Mouse (Mus musculus) ES-CJ7 (cell line): ENCODE measurements around the gene 4933415A04Rik.
A peak's percentile ranks its signal among the peaks of the same experiment; 100 is the strongest.

Experiments
- DNase-seq: peaks from one replicate; pipeline ENCODE4 v3.0.0; 2011; ENCODE audit warnings: low read depth, low spot score

The 4933415A04Rik gene

GRCm38 (mm10) chr11:43575061-43575375 lies 11.8 kb upstream of the 4933415A04Rik start:
- no peak for DNase-seq

DNA sequence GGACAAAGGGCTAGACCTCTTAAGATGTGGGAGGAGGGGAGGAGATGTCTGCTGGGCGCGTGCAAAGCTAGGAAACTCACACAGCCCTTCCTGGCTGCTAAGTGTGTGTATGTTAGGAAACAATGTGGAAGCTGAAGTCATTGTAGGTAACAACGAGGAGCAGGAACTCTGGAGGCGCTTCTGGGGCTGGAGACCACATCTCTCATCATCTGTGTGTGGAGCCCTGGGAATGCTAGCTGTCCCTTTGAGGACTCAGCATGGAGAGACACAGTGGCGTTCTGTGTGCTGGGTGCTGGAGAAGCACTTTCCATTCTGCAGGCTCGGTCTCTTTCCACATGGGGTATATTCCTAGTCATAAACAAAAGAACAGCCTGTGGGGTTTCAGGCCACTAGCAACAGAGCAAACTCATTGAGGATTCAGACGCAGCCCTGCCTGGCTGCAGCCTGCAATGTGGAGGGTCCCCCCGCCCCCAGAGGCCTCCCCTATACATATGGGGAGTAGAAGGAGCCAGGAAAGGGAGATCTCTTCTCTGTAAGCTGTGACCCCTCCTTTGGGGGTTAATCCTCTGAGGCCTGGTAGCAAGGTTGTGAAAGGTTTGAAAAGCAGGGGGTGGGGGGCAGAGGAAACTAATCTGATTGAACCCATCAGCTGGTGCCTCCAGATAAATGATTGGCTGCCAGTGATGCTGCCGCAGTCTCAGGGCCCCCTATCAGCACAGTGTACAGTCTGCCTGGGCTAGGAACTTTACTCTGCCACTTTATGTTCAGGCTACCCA lies 11.3 kb upstream of the 4933415A04Rik start:
- no peak for DNase-seq

GRCm38 (mm10) chr11:43577713-43578478 lies 8.9 kb upstream of the 4933415A04Rik start:
- DNase-seq, result peak; percentile 53

GRCm38 (mm10) chr11:43585211-43586005 lies 1.4 kb upstream of the 4933415A04Rik start:
- peak; percentile 81 for DNase-seq

DNA sequence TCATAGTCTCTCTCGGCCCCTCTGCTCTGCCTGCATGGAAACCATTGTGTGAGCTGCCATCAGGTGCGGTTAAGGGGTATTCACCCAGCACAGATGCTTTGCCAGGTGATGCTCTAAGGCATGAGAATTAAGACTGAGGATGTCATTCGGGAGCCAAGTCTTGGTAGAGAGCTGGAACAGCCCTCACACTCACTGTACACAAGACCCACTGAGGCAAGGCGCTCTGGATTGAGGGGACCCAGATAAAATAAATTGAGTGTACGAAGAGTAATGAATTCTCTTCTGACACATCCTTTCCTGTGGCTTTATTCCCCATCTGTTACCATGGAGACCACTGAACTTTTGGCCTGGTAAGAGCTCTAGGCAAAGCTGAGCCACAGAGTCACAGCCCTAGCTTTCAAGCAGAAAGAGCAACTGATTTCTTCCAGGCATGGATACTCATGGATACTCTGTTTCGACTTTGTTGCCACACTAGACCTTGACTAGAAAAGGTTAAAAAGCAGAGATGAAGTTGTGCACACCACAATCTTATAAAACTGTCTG lies 2.8 kb downstream of the 4933415A04Rik start:
- no peak for DNase-seq

GRCm38 (mm10) chr11:43601440-43601839 lies 14.6 kb downstream of the 4933415A04Rik start, which contains the start of gene Fabp6:
Fabp6 (minus strand) TSS chr11:43601540.
- DNase-seq, result no peak

DNA sequence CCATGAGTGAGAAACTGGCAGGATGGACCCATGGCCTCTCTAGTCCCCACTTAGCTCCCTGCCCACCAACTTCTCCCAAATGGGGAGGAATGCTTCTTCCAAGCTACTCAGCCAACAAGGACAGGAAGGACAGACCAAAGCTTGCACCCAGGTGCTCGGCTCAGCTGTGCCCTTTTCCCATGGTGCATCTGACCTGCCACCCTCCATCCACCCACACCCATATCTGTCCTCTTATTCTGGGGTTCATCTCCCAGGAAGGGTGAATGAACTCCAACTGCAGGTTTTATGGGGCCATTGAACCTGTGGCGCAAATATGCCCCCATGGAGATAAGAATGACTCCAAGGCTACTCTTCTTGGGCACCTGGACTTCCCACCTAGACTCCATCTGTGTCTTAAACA lies 17.4 kb downstream of the 4933415A04Rik start:
- no peak for DNase-seq

DNA sequence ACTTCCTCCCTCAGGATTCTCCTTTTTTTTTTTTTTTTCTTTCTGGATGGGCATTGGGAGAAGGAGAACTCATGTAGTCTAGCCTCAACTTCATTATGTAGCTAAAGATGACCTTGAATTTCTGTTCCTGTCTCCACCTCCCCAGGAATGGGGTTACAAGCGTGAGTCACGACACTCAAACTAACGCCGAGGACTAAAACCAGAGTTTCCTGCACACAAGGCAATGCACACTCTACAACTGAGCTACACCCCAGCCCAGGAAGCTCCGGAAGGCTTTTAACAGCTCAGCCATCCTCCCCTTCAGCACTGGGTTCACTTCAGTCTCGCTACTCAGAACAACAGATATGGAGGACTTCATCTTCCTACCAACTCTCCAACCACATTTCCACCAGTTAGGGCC lies 18.1 kb downstream of the 4933415A04Rik start:
- no peak for DNase-seq

- DNase-seq, result no peak
These were observed 19.0 kb downstream of the 4933415A04Rik start for GRCm38 (mm10) chr11:43605859-43606258.

DNA sequence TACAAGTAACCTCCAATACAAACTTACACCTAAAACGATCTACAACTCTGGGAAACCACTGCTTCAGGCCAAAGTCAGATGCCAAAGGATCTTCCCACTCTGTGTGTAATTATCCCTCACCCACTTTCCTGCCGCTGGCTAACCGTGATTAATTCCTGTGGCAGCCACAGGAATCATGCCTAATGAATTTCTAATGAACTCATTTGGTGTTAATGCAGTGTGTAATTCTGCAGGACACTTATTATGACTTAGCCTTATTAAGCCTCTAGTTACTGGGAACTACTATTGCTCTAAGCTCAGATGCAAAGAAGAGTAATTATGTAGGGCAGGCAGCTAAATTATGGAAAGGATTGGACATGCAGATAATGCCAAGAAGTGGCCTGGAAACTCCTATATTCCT lies 21.6 kb downstream of the 4933415A04Rik start:
- DNase-seq, result no peak

DNA sequence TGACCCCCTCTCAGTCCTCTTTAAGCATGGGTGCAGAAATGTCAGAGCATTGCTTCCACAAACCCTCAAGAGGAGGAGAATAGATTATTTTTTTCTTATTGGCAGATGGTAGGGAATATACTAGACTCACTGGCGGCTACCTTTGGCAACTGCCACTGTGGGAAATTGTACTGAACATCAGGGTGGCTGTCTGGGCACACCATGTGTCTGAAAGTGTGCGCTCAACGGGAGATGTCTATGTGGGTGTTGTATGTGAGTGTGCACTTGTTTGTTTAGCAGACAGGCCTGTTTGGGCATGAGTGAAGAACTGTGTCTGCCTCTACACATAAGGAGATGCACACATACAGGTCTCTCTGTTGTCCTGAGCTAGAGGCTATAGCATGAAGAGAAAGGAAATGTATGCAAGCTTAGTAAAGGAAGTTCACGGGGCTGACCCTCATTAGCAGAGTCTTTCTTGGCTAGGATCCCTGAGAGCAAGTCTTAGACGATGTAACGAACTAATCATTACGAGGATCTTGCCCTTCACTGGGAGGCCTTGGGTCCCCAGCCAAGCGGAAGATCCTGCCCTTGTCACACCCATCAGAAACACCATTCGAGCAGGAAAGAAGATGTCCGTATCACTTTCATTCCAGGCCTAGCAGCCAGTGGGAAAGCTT lies 23.3 kb downstream of the 4933415A04Rik start:
- no peak for DNase-seq

GRCm38 (mm10) chr11:43610662-43611033 lies 23.8 kb downstream of the 4933415A04Rik start:
- no peak for DNase-seq

GRCm38 (mm10) chr11:43612834-43613488 lies 26.1 kb downstream of the 4933415A04Rik start:
- peak; percentile 88 for DNase-seq

DNA sequence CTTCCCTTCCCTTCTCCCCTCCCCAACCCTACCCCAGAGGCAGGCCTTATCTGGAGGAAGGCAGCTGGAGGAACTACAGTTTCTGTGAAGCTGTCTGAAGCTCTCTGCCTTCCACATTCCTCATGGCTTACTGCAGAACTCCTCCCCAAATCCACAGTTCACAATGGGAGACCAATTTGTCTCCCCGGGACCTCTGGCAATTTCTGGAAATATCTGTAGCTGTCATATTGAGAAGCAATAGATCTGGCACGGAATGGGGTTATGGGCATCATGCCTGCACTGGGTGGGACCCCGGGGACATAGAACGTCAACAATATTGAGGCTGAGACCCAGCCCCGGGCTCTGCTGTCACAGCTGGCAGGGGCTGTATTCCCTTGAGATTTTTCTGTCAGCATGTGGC lies 31.1 kb downstream of the 4933415A04Rik start:
- no peak for DNase-seq

GRCm38 (mm10) chr11:43618403-43618802 lies 31.6 kb downstream of the 4933415A04Rik start:
- DNase-seq, result no peak

DNA sequence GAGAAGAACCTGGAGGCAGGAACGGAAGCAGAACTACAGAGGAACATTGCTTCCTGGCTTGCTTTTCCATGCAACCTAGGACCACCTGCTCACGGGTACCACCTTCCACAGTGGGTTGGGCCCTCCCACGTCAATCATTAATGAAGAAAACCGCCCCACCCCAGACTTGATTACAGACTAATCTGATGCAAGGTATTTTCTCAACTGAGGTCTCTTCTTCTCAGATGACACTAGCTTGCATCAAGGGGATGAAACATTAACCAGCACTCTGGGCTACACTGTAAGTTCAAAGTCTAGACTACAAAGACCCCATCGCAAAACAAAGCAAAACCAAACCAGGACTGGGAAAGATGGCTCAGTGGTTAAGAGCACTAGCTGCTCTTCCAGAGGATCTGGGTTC lies 34.9 kb downstream of the 4933415A04Rik start:
- no peak for DNase-seq

DNA sequence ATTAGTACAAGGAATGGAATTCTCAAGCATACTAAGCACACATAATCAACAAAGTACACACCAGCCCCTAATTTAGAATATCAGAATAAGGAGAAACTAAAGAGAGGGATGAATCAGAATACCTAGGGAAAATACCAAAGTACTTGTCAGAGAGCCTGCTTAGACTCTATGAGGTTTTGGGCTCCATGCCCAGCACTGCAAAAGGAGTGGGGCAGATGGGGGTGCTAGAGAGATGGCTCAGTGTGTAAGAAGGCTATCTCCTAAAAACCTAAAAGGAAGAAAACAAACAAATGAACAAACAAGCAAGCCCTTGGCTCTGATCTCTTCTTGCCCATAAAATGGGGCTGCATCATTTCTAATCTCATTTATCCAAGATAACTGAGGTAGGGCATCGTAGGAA lies 37.5 kb downstream of the 4933415A04Rik start:
- DNase-seq, result no peak

DNA sequence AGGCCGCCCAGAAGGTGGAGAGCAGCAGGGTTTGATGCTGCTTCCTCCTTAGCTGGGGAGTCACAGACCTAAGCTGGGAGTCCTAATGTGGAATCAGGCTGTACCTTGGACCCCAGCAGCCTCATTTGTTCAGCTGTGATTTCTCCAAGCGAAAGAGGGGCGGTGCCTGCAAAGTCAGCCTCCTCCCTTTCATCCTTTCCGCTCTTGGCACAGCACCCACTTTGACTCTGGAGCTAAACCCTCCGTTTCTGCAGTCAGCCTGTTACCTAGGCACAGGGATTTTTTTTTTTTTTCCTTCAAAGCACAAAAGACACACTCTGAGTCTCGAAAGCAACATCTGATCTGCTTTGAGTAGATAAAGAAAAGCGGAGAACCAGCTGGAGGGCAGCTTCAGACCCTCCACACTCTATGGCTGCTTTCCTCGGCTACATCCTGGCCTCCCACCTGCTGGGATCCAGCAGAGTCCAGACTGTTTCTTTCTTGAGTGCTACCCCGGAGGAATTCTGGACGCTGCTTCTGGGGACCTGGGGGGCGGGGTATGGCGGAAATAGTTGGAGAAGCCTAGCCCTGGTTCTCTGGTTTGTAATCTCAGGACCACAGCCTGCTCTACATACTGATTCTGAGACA lies 39.6 kb downstream of the 4933415A04Rik start:
- DNase-seq, result peak; percentile 79

DNA sequence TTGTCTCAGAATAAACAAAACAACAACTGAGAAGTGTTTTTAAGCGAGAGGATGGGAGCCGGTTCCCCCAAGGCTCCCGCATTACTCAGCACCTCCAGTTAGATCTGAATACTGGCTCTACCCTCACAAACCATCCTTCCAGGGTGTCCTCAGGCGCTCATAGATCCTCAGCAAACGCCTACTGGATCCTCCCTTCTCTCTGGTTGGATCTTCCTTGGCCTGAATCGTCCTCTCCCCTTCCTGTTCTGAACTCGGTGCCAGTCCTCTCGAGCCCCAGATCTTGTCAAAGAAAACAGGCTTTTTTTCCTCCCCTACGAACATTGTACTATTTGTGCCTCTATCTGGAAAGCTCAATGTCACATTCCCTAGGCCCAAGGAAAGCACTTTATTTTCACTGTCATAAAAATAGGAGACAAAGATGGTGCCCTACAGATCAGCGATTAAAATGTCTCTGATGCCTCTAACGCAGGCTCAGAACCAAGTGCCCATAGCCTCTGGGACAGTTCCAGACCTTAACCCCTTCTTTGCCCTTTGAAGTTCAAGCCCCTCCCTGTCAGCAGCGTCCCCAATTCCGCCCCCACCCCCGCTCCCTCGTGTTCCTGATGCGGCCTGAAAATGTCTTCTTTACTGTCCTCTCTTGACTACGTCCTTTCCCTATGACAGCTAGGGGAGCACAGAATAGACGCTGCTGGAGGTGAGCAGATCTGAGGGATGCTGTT lies 40.2 kb downstream of the 4933415A04Rik start:
- DNase-seq, result no peak

- DNase-seq, result no peak
These were observed 44.8 kb downstream of the 4933415A04Rik start for GRCm38 (mm10) chr11:43631645-43632044.
